Mouse (Mus musculus): Measurements from ENCODE around the gene Dido1.
A peak's percentile ranks its signal among the peaks of the same experiment; 100 is the strongest.
"Not testable (repeated sequence)": the region's sequence is repeated elsewhere in the genome, so short reads cannot be mapped to it uniquely, and the experiment has no call there.

Dido1 gene

DNA sequence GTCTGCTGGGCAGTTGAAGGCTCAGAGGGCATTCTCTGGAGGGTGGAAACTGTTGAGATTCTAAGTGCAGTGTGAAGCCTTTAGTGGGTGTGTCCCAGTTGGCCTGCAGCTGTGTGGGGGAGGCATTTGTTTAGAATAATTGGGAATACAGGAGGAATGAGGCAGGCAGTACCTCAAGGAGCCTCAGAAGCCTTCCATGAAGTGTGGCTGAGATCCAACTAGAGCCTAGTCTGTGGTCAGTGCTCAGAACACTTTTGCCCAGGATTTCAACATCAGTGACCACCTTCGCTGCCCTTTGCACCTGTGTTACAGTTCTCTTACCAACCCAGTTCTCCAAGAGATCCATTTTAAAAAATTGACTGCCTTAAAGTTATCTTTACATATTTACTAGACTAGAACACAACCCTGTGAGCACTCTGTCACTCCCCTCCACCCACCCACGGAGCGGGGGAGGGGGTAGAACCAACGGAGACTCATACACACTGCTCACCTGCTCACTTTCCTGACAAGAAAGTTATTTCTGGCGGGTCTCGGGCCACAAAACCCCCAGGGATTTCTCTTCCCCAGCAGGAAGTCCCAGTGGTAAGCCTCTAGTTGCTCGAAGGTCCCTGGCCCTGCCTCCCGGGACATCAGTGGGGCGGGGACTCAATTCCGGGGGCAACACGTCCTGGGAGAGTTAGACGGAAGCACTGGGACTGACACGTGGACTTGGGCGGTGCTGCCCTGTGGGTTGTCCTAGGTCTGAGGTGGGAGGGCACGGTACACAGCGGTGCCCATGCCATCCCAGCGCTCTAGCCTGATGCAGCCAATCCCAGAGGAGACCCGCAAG, 15.0 kb upstream of the Dido1 start, which contains the start of gene Slc17a9:
Gene Slc17a9 (plus strand): TSS at position 679 of the 829 bp plus-strand sequence.
- no peak for DNase-seq (ENCODE audit: low read depth, low spot score)

DNA sequence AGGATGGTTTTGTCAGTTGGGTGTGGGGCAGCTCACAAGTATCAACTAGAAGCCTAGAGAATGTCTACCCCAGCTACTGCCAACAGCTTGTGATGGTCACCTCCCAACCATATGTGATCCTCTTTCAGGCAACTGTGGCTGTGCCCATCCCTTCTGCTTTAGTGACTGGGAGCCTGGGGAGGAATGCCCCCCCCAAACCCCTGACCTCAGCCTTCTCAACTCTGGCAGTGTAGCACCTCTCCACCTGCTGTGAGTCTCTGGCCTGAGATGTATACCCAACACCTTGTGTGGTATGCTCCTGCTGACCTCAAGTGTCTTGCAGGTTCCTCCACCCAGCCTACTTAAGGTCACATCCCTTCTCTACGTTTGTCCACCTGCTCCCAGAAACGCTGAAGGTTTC, 14.1 kb upstream of the Dido1 start:
- DNase-seq (ENCODE audit: low read depth, low spot score), result no peak

DNA sequence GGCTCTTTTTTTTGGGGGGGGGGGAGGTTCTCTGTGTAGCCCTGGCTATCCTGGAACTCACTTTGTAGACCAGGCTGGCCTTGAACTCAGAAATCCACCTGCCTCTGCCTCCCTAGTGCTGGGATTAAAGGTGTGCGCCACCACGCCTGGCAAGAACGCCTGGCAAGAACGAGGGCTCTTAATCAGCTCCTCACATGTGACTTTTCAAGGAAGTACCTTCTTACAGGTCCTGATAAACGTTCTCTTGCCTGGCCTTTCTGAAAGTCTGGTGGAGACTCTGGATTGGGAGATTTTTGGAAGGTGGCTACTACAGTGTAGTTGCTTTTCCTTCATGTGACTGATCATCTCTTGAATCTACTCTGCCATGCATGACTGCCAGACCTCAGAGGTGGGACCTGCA, 12.9 kb upstream of the Dido1 start:
- not testable (repeated sequence) for DNase-seq (ENCODE audit: low read depth, low spot score)

DNA sequence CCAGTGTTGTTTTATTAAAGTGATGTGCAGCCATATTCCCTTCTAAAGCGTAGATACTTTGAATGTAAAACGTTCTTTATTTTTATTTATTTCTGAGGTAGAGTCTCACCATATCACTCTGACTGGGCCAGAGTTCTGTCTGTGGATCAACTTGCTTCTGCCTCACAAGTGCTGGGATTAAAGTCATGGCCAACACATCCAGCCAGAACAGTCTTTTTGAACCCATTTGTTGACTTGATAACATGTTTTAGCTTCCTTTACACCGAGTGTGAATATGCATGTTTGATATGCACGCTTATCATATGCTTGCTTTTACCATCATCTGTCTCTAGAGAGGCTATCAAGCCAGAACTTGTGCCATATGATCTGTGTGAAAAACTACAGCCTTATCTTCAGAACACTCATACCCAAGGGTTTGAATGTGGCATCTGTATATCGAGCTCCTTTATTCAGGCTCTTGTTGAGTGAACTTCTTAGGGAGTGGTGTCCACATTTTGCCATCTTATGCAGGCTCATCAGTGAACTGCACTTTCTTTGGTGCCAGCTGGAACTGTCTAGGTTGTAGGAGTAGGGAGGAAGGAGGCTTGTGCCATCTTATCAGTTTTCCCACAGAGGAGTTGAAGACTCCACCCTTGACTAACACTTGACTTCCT, 2.4 kb upstream of the Dido1 start:
- no peak for DNase-seq (ENCODE audit: low read depth, low spot score)

DNA sequence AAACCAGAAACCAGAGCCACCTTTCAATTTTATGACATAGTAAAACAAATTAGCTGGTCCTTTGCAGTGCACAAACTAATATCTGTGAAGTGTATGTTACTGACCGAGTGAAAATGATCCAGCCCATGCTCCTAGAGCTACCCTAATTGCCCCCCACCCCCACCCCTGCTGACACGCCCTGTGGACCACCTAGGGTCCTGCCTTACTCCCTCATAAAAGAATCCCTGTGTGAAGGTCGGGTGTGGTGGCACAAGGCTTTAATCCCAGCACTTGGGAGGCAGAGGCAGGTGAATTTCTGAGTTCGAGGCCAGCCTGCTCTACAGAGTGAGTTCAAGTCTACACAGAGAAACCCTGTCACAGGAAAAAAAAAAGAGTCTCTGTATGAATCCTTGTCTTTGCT, 1.7 kb upstream of the Dido1 start:
- DNase-seq (ENCODE audit: low read depth, low spot score), result no peak

DNA sequence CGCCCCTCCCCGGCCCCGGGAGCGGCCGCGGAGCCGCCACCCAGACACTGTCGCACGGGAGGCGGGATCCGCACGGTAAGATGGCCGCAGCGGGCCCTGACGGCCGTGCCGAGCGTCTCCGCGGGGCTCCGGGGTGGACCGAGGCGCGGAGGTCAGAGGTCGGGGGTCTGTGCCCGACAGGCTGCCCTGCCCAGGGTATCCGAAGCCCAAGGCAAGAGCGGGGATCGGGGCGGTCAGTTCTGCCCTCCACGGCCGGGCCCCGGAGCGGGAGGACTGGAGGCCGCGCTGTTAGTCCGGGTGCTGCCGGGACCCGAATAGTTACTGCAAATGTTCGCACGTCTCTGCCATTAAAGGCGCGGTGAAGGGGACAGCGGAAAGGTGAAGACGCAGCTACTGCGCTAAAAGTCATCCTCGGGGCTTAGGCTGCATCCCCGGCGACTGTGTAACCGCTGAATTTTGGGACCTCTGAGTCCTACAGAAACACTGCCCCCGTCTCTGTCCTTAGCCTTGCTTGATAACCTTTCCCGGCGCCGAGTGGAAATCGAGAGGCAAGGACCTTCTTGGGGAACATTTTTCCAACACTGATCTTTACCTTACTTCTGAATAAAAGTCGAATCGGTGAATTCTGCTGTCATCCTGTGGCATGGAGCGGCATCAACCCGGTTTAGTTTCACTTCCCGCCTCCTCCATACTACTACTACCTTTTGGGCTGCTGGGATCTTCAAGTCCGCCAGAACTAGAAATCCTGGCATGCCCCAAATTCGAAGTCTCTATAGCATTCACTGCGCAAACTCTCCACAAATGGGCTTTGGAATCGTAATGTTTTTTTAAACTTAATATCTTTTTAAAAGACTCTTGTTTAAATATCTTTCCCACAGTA, 717 bp upstream of the Dido1 start:
- peak; percentile 20 for DNase-seq (ENCODE audit: low read depth, low spot score)

DNA sequence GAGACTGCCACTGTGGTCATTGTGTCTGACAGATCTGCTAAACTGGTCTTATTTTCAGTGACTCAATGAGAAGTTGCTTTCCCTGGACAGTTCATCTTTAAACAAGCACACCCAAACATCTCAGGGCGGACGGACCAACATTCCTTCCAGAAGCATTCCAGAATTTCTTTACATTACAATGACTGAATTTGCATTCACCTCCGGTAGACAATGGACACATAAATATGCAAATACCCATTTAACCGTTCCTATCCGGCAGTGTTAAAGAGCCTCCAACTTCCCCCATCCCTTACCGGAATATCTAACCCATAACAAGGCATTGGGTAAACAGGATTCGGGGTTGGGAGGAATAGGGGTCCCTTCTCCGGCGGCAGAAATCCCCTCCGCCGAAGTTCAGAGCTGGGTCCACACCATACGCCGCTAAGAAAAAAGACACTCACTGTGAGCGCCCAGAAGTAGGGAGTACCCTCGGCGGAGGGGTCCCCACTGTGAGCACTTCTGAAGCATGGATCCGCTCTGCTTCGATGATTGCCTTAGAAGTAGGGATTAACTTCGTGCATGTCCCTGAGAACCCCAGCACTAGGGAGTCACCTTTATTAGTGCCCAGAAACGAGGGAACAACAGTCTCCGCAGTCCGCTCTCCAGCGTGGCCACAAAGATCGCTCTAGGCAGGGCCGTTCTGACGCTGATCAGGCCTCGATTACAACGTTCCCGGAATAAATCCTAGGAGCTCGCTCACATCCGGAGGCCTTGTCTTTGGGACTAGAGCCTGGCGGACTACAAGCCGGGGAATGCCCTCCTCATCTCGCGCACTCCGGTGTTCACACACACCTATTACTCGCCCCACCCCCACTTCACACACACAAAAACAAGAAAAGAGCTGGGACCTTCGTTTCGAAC, 526 bp downstream of the Dido1 start:
- no peak for DNase-seq (ENCODE audit: low read depth, low spot score)

DNA sequence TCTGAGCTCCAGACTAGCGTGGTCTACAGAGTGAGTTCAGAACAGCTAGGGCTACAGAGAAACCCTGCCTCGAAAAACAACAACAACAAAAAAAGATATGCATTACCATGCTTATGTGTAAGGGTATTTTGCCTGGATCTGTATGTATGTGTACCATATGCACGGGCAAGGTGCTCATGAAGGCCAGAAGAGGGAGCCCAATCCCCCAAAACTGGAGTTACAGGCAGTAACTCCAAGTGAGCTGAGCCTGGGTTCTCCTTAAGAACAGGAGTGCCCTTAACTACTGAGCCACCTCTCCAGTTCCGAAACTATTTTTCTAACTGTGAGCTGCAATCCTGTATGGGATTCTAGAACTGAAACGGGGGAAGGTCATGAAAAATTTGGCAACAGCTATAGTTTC, 3.8 kb downstream of the Dido1 start:
- DNase-seq (ENCODE audit: low read depth, low spot score), result no peak

DNA sequence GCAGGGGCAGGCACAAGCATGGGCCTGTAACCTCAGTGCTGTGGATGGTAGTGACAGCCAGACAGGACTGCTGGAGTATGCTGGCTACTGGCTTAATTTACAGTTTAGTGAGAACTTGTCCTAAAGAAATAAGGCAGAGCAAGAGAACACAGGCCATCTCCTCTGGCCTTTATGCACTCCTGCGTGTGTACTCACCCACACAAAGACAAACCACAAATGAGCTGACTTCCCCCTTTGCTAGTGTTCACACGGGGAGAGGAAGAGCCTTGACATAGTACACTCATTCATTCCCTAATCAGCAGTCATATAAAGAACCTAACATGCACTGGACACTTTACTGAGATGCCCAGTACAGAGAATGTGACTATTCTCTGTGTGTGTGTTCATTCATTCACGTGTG, 4.7 kb downstream of the Dido1 start:
- no peak for DNase-seq (ENCODE audit: low read depth, low spot score)

DNA sequence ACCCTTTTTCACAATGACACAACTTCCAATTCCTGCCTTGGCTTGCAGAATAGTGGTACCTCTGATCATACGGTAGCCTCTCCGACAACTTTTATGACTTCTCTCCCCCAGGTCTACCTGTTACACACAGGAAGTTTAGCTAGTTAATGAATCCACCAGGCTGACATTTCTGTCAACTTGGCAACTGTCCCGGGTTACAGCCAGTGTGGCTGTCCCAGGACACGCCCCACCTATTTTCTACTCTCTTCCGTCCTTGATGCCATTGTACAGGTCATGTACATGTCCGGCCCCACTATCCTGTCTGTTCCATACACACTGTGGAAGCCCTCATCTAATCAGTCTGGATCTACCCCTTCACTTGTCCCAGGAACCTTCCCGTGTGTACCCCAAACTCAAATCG, 5.2 kb downstream of the Dido1 start:
- DNase-seq (ENCODE audit: low read depth, low spot score), result no peak

DNA sequence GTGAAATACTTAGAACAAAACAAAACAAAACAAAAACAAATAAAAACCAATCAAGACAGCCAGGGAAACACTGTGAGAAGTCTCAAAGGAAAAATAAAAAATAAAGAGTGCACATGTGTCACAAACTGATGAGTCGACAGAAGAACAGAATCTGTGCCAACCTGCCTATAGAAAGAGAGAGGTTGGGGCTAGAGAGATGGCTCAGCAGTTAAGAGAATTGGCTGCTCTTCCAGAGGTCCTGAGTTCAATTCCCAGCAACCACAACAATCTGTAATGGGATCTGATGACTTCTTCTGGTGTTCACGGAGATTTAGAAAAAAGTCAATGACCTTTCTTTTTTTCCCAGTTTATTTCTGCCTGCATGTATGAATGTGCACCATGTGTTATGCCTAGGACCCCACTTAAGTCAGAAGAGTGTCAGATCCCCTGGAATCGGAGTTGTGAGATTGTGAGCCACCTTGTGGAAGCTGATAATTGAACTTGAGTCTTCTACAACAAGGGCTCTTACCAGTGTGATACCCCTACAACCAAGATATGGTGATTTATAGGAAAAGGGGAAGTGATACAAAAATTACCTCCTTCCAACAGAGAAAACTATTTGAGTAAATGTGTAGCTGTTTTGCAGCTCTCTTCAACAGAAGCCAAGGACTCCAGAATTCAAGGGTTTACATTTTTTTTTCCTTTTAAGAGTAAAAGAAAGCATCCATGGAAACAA, 6.0 kb downstream of the Dido1 start:
- DNase-seq (ENCODE audit: low read depth, low spot score), result no peak

DNA sequence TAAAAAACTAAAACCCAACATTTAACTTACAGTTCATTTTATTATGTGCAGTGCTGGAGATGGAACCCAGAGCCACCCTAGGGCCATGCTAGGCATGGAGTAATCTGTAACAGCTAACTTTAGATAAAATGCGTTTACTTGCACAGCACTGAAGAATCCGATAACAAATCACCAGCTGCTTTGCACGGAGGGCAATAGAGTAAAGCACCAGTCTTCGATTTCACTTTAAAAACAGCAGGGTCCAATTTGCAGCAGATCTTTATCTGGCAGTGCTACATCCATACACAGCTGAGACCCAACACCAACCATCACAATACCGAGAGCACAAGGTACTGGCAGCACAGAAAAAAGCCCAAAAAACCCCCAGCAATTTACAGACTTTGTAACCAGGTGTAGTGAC, 6.6 kb downstream of the Dido1 start:
- no peak for DNase-seq (ENCODE audit: low read depth, low spot score)

DNA sequence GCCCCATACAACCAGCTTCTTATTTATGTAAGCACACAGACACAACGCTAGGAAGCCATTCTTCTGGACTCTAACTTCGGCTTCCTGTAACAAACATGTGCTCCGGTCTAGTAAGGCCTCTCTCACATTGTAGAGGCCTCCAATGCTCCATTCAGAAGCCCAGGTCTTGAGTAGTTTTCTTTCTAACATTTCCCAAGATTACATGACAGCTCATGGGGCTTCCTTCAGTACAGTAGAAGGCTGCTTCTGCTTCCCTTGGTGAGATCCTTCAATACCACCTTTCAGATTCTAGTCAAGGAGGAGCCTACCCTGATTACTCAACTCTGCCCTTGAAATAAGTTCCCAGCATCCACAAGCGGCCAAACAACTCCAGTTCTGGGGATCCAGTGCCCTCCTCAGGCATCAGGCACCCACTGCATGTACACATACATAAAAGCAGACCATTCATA, 7.1 kb downstream of the Dido1 start:
- DNase-seq (ENCODE audit: low read depth, low spot score), result no peak

DNA sequence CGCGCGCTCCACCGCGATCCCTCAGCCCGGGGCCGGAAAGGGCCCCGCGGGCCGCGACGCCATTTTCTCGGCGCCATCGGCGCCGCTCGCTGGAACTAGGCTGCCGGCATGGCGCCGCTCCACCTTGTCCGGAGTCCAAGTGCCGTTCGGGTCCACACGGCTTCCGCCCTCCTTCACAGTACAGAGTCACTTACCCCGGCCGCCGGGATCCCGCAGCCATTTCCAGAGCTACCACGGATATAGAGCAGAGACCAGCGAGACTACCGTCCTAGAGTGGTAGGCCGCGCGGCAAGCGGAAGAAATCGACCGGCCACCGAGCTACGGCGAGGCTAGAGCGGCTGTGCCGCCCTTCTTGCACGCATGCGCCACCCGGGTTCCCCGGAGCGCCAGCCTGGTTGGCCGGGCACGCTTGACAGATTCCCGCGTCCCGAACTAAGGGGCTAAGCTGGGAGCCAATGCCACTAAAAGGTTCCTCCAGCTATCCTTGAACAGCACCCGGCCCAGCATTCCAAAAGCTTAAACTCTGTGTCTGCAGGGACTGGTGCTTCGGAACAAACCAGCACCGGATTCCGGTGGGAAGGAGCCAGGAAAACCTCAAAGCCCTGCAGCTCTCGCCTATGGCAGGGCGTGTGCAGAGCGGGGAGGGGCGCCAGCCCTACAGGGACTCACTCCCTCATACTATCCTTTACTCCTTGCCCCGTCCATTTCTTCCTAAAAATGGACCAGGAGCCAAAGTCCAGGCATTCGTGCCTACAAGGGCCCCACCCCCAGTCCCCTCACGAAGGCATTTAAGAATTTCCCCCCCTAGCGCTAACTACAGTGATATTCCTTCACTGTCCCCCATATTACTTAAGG, 7.8 kb downstream of the Dido1 start:
- peak; percentile 97 for DNase-seq (ENCODE audit: low read depth, low spot score)

DNA sequence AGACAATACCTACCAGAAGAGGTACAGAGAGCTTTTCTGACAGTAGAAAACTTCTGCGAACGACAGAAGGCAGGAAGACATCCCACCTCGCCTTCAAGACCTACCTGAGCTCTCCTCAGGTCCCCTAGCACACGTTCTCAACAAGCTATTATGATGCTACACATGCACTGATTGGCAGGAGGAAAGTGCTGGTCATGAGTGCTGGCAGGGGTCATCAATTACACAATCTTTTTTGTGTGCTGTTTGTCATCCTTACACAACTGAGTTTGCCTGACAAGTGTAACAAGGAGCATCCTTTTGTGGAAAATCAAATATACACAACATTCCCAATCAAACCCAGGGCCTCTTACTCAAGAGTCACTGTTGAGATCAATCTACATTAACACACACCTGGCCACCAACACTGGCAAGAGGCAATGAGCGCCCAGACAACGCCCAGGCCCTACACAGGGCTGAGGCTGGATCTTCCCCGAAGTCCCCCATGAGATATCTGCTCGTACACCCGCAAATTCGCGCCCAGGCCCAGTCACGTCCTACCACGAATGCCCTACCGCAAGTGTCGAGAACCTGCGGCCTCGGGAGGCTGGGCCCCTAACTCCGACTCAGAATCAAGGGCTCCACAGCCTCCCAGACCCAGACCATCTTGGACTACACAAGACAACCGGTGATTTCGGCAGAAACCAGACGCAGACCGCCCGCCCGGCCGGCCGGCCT, 8.6 kb downstream of the Dido1 start:
- DNase-seq (ENCODE audit: low read depth, low spot score), result no peak

DNA sequence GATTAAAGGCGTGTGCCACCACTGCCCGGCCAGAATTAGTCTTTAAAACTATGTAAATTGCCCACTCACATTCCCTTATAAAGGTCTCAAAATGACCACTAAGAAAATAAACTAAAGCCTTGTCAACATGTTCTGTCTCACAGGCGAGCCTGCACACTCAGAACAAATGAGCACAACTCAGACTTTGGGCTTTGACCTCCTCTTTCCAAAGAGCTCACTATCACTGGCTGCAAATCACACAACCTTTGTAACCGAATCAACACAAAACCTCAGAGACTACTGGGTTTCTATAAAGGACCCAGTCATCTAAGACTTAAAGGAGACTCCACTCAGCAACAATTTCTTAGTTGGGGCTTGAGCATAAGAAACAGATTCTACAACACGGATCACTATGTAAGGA, 9.3 kb downstream of the Dido1 start:
- DNase-seq (ENCODE audit: low read depth, low spot score), result no peak

DNA sequence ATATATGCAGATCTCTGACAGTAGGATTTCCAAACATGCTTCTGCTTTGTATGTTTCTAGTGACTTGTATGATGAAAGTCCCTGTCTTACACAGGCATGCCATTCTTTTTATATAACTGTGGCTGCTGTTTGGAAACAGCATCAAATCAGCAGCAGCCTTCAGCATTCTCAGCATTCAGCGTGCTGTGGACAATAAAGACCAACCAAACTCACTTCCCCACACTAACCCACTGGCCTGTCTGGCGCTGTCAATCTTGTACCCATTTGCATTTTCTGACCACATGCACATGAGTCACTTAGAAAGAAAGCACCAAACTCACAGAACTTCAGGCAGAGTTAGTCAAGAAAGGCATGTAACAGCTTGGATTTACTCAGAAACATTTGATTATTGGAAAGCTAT, 14.6 kb downstream of the Dido1 start:
- peak; percentile 12 for DNase-seq (ENCODE audit: low read depth, low spot score)

DNA sequence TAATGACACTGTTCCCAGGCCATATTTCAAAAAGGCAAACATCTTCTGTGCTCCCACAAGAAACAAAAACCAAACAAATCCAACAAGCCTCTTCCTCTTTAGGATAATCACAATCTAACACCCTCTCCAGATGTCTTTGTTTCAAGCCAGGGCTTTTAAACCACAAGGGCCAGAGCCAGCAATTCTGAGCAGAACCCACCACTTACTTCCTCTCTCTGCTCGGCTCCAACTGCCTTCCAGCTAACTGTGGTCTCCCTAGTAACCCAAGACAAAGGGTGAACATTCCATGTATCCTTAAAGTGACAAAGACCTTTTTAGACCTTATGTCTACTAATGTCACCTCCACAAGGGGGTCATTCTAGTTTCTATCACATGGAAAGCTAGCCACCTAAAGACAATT, 17.2 kb downstream of the Dido1 start:
- peak; percentile 29 for DNase-seq (ENCODE audit: low read depth, low spot score)

DNA sequence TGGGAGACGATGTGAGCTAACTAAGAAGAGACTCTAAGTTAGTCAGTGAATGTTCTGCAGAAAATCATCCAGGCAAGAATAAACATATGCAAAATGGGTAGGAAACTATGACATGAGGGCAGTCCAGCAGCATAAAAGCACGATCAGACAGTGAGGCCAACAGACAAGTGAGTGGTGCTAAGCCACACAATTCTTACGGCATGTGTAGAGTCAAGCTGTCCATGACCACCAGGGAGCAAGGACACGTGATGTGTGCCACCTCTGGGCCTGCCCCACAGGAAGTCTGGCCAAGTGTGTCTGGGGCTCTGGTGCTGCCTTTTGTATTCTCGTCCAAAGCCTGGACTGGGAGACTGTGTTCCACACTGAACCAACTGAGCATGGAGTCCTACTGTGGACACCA, 20.0 kb downstream of the Dido1 start:
- DNase-seq (ENCODE audit: low read depth, low spot score), result no peak
